Mouse (Mus musculus) testis, adult 2 months (tissue): ENCODE results near the gene Dynll2.

Source experiments
- CTCF ChIP-seq: fragments of 200-500 bp; IDR thresholded peaks from 2 replicates; pipeline ENCODE4 v1.5.1; 2012; ENCODE audit warnings: low read depth, mild to moderate bottlenecking, inconsistent platforms, low read length, moderate library complexity; ENCODE audit not compliant: control insufficient read depth, insufficient read depth, insufficient replicate concordance
- POLR2A ChIP-seq: fragments of 200-500 bp; IDR thresholded peaks from 2 replicates; pipeline ENCODE4 v1.6.1; 2012; ENCODE audit warnings: low read depth, mild to moderate bottlenecking, inconsistent platforms, low read length, moderate library complexity; ENCODE audit not compliant: control insufficient read depth

- TF ChIP-seq POLR2A (no peak), CTCF (no peak)
Measured at GRCm38 (mm10) chr11:88004123-88004522, 16.8 kb upstream of the Dynll2 start.
